Mouse (Mus musculus) WW6 (cell line): ENCODE measurements around the gene Prg2.
A peak's percentile ranks its signal among the peaks of the same experiment; 100 is the strongest.

ENCODE experiments used
- DNase-seq: peaks from one replicate; pipeline ENCODE4 v3.0.0-alpha.2; 2013; ENCODE audit warnings: low read depth, low spot score

Gene Prg2

GRCm38 (mm10) chr2:84961901-84962300, 18.4 kb upstream of the Prg2 start:
- no peak for DNase-seq

- DNase-seq = no peak
Measured at GRCm38 (mm10) chr2:84962906-84963507, 17.3 kb upstream of the Prg2 start.

DNA sequence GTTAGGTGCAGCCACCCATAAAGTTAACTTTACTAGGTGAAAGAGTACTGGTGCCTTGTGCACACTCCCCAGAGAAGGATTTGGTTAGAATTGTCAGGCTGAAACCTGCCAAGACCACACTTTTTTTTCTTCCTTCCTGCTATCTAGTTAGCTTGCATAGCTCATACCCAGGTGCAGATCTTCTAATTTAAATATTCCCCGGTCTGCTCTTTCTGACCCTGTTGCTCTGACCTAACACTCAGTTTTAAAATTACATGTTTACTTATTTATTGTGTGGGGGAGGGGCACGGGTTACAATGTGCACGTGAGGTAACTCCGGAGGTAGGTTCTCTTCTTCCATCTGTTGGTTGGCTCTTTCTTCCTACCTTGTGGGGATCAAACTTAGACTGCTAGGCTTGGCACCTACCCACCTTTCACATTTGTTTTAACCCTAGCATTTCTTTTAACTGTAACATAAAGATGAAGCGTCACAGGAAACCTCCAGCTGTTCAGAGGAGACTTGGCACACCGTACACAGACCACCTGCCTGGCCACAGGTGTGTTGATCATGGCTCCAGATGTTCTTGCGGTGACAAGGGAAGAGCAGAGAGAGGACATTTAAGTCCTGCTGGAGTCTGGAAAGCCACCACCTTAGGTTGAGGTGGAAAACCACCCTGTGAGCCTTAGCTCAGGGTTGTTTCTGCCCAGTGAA, 16.0 kb upstream of the Prg2 start:
- DNase-seq = no peak

DNA sequence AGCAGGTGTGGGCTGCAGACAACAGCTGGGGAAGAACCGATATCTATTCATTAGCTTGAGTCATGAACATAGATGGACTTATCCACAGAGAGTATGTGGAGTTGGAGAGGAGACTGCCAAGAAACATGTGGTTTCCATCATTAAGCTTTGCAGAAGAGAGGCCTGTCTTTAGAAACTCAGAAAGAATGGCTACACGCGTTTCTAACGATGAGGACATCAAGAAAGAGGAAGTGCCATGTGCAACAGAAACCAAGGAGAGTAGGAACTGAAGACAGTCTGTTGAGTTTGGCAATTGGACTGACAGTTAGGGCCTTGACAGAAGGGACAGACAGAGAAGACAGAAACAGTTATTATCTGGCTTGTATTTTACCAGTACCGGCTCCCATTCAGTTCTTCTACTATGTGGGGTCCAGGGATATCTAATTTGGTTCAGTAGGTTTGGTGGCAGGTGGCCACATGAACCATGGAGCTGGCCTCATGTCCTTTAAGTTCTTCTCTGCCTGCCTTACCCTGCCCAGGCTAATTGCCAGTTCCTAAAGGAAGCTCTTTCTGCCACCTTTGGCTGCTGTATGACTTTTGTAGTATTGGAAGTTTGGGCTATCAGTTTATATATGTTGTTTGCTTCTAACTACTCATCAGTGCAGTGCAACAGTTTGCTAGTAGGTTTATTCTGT, 12.8 kb upstream of the Prg2 start:
- no peak for DNase-seq

DNA sequence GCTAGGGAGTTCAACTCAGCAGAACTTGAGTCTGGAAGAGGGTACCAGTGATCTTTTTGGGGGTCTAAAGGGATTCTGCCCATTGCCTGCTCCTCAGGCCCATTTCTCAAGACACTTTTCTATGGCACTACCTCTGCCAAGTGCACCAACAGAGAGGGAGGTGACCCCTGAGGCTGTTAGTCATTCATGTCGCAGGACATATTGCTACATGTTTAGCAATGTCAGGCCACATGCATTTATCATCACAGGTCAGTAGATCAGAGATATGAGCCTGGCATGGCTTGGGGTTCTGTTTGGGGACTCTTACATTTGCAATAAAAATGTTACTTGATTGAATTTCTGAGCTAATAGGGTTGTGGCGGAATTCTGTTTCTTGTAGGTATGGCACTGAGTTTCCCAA, 4.7 kb upstream of the Prg2 start:
- no peak for DNase-seq

DNA sequence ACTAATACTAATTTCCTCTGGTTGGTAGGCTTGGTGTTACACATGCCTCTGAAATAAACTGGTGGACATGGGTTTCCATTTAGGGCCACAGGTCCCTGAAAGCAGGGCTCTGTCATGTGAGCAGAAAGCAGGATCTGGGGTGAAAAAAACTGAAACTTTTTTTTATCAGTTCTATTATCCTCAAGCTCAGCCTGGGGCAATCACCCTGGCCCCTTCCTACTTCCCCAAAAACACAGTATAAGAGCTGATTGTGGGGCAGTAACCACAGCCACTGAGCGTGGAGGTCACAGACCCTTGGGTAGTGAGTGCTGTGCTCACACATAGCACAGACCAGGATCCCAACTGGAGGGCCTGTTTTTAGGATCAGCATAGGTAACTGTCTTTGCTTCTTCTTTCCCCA, 7.7 kb downstream of the Prg2 start, which contains the start of gene Prg3:
TSS of gene Prg3 (plus strand) at position 286 of the 400 bp plus-strand sequence.
- no peak for DNase-seq

DNA sequence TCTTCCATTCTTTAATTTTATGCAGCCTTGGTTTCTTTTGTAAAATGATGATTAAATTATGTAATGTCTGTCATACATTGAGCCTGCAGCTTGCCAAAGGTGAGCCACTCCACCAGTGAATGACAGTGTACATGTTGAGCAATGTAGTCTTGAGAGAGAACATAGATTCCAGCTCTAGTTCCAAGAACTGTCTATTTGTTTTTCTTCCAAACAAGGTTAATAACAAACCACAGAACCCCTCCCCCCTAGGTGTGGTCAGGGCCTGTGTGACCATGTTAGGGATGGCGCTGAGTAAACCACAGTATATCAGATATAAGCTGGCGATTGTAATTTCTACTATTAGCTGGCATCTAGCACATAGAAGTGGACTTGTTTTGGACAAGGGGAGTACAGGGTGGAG, 16.1 kb downstream of the Prg2 start:
- DNase-seq = no peak

DNA sequence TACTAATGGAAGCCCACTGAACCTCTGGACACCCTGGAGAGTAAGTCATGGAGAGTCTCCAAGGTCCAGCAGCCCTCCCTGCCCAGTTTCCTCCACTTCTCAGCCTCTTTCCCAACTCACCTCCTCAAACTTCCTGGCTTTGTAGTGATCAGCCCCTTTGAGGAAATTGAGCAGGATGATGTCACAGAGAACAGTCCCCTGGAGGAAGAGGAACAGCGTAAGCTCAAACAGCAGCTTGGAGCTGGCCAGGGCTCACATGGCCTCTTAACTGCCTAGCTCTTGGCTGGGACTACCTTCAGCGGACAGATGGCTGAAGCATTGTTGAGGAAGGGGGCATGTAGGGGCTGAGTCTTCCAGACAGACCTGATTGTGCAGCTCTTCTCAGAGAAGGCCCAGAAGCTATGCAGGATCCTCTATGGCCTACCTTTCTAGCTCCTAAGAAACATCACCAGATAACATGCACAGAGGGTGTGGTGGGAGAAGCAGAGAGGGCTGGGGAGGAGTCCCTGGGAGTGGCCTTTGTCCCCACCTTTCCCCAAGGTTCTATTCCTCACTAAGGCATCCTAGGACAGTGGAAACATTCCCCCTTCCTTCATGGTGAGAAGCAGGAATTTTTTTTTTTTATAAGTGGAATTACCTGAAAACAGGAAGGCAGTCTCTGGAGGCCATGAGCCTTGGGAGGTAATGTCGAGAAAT, 19.4 kb downstream of the Prg2 start:
- DNase-seq = no peak

DNA sequence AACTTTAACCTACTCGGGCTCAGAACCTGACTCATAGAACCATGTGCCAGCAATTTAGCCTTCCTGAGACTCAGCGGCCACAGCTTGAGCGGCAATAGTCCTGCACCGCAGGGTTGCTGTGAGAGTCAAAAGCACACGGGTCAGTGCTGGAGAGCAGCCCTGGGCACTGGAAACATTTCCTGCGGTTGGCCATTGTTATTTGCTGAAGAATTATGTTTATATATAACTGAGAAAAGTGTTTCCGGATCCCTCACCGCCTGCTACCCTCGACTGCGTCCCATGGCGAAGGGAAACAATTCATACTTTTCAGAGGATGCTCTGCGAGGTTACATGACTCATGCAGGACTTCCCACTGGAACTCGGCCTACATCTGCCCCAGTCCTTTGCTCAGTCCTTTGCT, 21.2 kb downstream of the Prg2 start:
- no peak for DNase-seq

DNA sequence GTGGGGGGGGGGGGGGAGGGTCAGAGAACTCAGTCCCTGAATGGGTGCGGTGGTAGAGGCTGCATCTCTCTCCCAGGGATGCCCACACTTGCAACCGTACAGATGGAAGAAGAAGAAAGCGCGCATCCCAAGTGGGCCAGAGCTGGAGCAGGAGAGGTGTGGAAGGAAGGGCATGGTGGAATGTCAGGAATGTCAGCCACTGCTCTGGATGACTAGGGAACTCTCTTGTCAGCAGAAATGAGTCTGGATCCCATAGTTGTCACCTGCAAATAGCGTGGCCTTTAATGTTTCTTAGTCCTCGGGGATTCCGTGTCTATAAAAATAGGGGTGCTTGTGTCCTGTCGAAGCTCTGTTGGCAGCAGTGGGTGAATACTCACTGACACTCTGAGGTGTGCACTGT, 22.3 kb downstream of the Prg2 start:
- DNase-seq = no peak

- no peak for DNase-seq
Measured at GRCm38 (mm10) chr2:85004341-85004740, 24.1 kb downstream of the Prg2 start.

DNA sequence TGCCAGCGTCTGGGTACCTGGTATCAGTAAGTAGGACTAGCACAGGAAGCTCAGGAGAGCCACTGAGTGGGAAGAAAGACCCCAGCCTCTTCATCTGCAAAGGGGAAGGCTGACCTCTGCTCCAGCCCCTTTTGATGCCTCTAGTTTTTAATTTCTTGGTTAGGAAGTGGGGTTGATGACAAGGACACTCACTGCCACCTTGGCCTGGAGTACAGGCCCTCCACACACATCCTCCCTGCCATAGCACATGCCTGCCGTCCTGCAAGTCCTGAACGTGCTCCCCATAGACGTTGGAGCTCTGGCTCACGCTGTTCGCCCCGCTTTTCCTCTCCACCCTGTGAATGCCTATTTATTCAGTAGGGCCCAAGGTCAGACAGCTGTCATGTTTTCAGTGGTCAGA, 26.3 kb downstream of the Prg2 start:
- no peak for DNase-seq

- no peak for DNase-seq
Measured at GRCm38 (mm10) chr2:85007729-85008128, 27.5 kb downstream of the Prg2 start.

DNA sequence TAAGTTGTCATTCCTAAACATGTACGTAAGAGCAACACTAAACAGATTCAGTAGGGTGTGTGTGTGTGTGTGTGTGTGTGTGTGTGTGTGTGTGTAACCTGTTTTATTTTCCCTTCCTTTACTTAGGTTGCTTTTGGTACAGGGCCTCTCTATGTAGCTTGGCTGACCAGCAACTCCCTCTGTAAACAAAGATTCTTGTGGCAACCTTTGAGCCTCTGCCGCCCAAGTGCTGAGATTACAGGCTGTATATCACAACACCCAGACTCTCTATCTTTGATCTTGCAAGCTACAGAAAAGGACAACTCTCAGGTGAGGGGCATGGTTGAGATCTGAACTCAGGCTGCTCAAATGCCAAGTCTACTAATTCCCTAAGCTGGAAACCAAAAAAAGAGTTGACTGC, 29.0 kb downstream of the Prg2 start:
- DNase-seq = no peak

DNA sequence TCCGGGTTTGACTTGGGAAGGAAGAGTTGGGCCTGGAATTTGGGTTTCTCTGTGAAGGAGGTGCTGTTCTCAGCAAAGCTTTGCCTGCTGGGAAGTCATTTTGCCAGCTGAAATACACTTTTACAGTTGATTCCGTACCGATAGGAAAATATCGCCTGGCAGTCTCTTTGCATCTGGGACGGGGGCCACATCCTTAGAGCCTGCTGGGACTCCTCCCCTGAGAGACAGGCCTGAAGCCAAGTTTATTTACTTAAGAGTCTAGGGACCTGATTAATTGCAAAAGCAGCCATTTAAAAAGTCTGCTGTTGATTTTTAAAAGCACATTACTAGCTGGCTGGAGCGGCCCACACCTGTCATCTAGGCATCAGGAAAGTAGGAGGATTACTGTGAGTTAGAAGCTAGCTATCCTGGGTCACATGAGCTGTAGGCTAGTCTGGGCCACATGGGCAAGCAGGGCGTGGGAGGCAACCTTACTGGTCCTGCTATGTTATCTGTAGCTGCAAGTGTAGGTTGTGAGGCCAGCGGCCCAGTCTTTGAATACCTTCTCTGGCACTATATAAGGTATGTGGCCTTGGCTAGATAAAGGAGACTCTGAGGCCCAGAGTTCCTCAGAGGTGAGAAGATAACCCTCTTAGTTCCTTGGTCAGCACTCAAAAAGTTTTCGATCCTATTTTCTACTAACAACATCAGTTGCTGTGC, 31.8 kb downstream of the Prg2 start:
- DNase-seq = no peak

DNA sequence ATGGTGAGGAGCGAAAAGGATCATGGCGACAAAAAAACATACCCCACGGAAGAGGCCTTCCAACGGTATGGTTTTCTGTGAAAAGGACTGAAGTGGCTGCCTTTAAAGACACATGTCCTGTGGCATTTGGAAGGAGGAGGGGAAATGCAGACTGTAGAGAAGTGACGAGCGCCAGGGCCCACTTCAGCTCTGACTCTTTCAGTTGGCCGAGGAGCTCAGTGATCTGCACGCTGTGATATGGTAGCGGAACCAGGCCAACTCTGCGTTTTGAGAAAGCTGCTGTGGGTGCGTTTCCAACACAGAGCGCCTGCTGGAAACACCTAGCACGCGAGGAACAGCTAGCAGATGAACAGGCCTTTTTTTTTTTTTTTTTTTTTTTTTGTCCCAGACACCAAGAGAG, 32.4 kb downstream of the Prg2 start:
- DNase-seq = no peak

DNA sequence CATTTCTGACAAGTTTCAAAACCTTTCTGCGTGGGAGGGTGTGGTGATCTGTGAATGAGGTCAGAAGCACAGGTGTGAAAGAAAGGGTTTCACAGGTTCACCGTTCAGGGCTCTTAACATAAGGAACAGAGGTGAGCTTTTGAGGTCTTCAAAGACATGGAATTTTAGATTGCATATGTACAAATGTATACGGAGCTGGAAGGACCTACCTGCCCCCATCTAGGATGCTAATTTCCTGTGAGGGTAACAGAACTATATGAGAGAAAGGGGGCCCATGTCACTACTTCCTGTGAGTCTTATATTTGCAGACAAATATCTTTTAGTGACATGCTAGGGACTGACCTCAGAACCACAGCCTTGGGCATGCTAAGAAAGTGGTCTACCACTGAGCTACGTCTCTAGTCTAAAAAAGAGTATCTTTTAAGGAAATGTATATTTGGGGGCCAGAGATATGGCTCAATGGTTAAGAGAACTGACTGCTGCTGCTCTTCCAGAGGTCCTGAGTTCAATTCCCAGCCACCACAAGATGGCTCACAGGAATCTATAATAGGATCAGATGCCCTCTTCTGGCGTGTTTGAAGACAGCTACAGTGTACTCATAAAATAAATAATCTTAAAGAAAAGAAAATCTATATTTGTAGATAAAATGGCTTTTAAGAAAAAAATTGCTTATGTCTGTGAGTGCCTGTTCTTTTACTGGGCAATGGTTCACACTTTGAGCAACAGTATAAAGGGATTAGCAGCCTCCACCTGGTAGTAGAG, 33.7 kb downstream of the Prg2 start:
- DNase-seq = no peak

- no peak for DNase-seq
Measured at GRCm38 (mm10) chr2:85014588-85014982, 34.3 kb downstream of the Prg2 start.

DNA sequence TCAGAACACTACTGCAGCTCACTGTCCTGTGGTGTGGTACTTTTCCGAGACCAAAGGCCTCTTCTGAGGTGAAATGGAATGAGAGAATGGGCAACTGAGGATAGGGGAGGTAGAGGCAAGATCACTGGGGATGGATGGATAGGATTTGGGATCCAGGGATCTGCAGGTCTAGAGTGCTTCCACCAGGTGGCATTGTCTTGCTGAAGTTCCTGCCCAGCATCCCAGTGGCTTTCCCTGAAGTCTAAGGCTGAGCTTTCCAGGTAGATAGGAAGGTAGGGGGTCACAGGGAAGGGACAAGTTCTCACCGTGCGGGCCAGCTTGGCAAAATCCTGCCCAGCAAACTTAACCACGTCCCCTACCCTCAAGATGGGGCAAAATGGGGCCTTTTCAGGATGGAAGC, 41.8 kb downstream of the Prg2 start:
- DNase-seq = peak; percentile 28

- DNase-seq = no peak
Measured at GRCm38 (mm10) chr2:85026178-85026577, 45.9 kb downstream of the Prg2 start.

DNA sequence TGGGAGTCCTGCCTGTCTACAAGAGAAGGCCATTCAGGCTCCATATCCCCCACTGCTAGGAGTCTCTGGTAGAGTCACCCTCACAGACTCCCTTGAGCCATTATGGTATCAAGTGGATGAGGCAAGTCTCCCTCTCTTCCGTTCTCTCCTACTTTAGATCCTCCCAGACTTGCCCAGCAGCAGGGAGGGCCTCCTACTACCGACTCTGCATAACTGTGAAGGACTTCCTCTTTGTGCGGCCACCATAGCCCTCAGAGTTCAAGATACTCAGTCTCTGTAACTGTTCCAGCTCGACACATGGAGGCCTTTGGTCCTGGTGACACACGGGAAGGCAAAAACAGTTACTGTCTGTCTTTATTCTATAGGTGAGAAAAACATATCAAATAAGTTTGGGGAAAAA, 47.0 kb downstream of the Prg2 start:
- DNase-seq = no peak
